Mouse (Mus musculus): ENCODE measurements around the gene Olfr643. TPM values are rescaled to one million over a fixed set of nuclear protein-coding genes. Genes with fewer than 3 reads are reported as not detected.

The Olfr643 gene
- not detected in 2 replicates for polyA plus RNA-seq (2016; fragmentation: Nextera tagmentation; extraction: Ambion mirVana)

- WGBS: 83% methylated on average over 5 of the region's 5 CpGs
- DNase-seq (ENCODE audit: low spot score): no peak
- Histone ChIP-seq H3K36me3 (no peaks in the 10 kb centered on the region), H3K27ac (no peak within 1 kb of the TSS), H3K4me3 (no peak within 1 kb of the TSS), H3K9me3 (no peaks in the 10 kb centered on the region), H3K27me3 (ENCODE audit: insufficient read depth, poor library complexity, severe bottlenecking) (no peaks in the 10 kb centered on the region), H3K4me1 (no peaks in the 10 kb centered on the region)
These were observed at the start of gene Olfr643 for GRCm38 (mm10) chr7:104137305-104137704. Gene Olfr643 (minus strand): TSS chr7:104137405.

GRCm38 (mm10) chr7:104183292-104183691, 46.1 kb upstream of the Olfr643 start, which contains the start of gene Olfr648:
Gene Olfr648 (minus strand): TSS chr7:104183392.
- no peak for DNase-seq (ENCODE audit: low spot score)
- H3K36me3 ChIP-seq: no peaks in the 10 kb centered on the region
- H3K27me3 ChIP-seq (ENCODE audit: insufficient read depth, poor library complexity, severe bottlenecking): no peaks in the 10 kb centered on the region
- 83% methylated on average over 2 of the region's 2 CpGs for WGBS
- no peak within 1 kb of the TSS for H3K27ac ChIP-seq
- no peak within 1 kb of the TSS for H3K4me3 ChIP-seq
- H3K4me1 ChIP-seq: no peaks in the 10 kb centered on the region
- H3K9me3 ChIP-seq: no peaks in the 10 kb centered on the region

DNA sequence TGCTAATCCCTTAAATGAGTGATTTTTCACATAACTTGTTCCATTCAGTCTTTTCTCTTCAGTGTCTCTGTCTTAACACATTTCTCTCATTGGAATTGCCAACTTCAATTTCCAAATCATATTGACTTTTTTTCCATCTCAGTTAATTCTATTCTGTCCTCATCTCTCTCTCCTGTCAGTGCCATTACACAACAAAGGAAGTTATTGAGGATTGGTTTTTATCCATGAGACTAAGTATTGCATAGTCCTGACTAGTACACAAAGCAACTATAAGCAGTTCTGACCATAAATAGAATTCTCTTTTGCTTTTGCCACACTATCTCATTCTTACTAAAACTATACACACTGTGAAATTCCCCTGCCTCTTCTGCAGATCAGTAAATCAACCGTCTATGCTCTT, 41.9 kb upstream of the Olfr643 start:
- Histone ChIP-seq H3K9me3 (no peaks in the 10 kb centered on the region), H3K27ac (no peak overlapping the region), H3K4me1 (no peaks in the 10 kb centered on the region), H3K27me3 (ENCODE audit: insufficient read depth, poor library complexity, severe bottlenecking) (no peaks in the 10 kb centered on the region), H3K4me3 (no peak overlapping the region), H3K36me3 (no peaks in the 10 kb centered on the region)
- WGBS: 90% methylated on average over 1 of the region's 1 CpGs
- DNase-seq (ENCODE audit: low spot score): no peak

- no peak for DNase-seq (ENCODE audit: low spot score)
- H3K4me1 ChIP-seq: no peaks in the 10 kb centered on the region
- no peak overlapping the region for H3K27ac ChIP-seq
- no peaks in the 10 kb centered on the region for H3K9me3 ChIP-seq
- WGBS: 63% methylated on average over 5 of the region's 5 CpGs
- H3K4me3 ChIP-seq: no peak overlapping the region
- H3K36me3 ChIP-seq: no peaks in the 10 kb centered on the region
- H3K27me3 ChIP-seq (ENCODE audit: insufficient read depth, poor library complexity, severe bottlenecking): no peaks in the 10 kb centered on the region
These were observed 41.3 kb upstream of the Olfr643 start for GRCm38 (mm10) chr7:104178422-104179054.

DNA sequence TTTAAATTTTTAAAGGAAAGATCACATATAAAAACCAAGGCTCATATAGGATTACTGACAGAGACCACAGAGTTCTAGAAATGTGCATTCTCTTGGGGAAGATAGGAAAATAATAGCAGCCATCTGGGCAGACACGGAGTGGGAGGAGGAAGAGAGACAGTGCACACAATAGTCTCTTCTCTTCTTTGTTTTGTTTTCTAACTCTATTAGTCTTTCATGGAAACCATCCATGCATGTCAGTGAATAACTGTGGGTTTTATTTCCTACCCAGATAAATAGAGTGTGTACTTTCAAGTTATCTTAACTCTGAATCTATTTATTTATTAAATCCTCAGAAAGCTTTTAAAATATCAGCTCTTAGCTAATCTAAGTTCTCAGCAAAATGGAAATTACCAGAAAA, 37.9 kb upstream of the Olfr643 start:
- Histone ChIP-seq H3K27me3 (ENCODE audit: insufficient read depth, poor library complexity, severe bottlenecking) (no peaks in the 10 kb centered on the region), H3K4me3 (no peak overlapping the region), H3K36me3 (no peaks in the 10 kb centered on the region), H3K9me3 (no peaks in the 10 kb centered on the region), H3K4me1 (no peaks in the 10 kb centered on the region), H3K27ac (no peak overlapping the region)
- no peak for DNase-seq (ENCODE audit: low spot score)
- 70% methylated on average over 1 of the region's 1 CpGs for WGBS

DNA sequence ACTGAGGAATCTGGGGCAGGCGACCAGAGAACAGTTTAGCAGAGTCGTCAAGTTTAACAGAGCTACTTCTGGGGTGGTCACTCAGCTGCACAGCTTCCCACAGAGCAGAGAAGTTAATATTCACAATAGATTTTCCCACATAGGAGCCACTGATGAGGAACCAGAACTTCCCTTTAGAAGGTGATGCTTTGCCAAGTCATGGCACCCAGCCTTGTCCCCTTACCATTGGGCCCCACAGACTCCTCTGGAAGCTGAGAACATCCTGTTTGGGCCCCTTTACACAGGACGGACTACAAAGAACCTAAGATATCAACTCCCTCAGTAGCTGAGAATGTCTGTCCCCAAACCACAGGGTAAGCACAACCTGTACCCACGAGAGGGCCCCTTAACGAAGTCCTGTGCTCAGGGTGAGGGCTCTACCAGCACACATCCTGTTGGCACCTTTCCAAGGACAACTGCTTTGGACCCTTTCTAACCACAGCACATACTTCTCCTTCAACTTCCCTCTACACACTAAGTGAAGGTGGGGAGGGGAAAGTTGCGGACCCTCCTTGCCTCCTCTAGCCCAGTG, 32.5 kb upstream of the Olfr643 start:
- no peak for DNase-seq (ENCODE audit: low spot score)
- H3K36me3 ChIP-seq: no peaks in the 10 kb centered on the region
- no peak overlapping the region for H3K27ac ChIP-seq
- no peaks in the 10 kb centered on the region for H3K9me3 ChIP-seq
- 71% methylated on average over 6 of the region's 6 CpGs for WGBS
- no peaks in the 10 kb centered on the region for H3K4me1 ChIP-seq
- no peaks in the 10 kb centered on the region for H3K27me3 ChIP-seq (ENCODE audit: insufficient read depth, poor library complexity, severe bottlenecking)
- no peak overlapping the region for H3K4me3 ChIP-seq

DNA sequence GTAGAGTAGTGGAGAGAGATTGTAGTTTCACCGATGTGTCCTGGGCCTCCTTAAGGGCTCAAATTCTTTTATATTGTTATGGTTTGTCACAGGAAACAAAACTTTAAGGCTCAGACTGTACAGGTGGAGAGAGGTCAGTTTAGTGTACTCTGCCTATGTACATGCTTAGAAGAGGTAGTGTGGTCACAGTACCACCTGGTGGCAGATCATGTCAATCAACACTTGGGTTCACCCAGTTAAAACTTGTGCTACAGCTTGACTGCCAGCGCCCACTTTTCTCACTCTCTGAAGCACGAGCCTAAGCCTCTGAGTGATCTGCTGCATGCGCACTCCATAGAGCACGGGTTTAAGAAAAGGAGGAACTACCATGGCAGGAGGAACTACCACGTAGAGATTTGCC, 29.9 kb upstream of the Olfr643 start:
- Histone ChIP-seq H3K4me3 (no peak overlapping the region), H3K27me3 (ENCODE audit: insufficient read depth, poor library complexity, severe bottlenecking) (no peaks in the 10 kb centered on the region), H3K36me3 (no peaks in the 10 kb centered on the region), H3K27ac (no peak overlapping the region), H3K9me3 (no peaks in the 10 kb centered on the region), H3K4me1 (no peaks in the 10 kb centered on the region)
- 76% methylated on average over 6 of the region's 6 CpGs for WGBS
- DNase-seq (ENCODE audit: low spot score): no peak

GRCm38 (mm10) chr7:104150456-104150855, 13.3 kb upstream of the Olfr643 start, which contains the start of gene Ubqlnl:
Gene Ubqlnl (minus strand): TSS chr7:104150556.
- Histone ChIP-seq H3K36me3 (no peaks in the 10 kb centered on the region), H3K9me3 (no peaks in the 10 kb centered on the region), H3K27ac (no peak within 1 kb of the TSS), H3K4me1 (no peaks in the 10 kb centered on the region), H3K27me3 (ENCODE audit: insufficient read depth, poor library complexity, severe bottlenecking) (no peaks in the 10 kb centered on the region), H3K4me3 (no peak within 1 kb of the TSS)
- 89% methylated on average over 2 of the region's 2 CpGs for WGBS
- no peak for DNase-seq (ENCODE audit: low spot score)

DNA sequence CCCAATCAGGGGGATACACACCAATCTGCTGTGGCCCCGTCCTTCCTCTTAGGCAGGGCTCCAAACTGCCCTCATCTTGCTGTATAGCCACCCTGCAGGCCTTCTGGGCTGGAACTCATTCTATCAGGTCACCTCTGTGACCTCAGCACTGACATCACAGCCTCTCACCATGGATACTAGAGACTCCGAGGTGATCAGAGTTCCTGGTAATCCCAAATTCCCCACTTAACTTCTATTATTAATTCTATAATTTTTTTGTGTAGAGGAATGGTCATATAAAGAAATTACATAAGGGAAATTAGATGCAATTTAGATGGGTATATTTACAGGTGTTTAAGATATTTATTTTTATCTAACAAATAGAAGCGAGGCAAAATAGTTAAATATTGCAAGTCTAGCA, 6.0 kb upstream of the Olfr643 start, which contains the start of gene Ubqln3:
Gene Ubqln3, minus strand, starts transcription at position 101 of the 400 bp plus-strand sequence.
- no peak for DNase-seq (ENCODE audit: low spot score)

DNA sequence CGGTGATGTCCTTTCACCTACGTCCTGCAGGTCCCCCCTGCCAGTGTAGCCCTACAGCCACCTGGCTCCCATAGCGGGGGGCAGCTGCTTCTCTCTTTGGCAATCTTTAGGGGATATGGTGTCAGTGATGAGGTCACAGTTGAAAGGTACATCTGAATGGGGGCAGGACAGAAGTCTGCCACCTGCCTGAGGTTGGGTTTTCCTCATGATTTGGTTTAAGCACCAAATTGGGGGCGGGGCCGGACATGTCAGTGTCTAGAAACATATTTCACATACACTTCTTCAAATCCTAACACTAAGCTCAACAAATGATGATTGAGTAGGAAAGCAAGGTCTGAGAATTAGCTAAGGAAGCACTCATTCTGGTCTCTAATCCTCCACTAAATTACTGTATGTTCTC, 7.5 kb downstream of the Olfr643 start, which contains the start of gene Ubqln5:
Gene Ubqln5, minus strand, starts transcription at position 101 of the 400 bp plus-strand sequence.
- H3K27me3 ChIP-seq (ENCODE audit: insufficient read depth, poor library complexity, severe bottlenecking): no peaks in the 10 kb centered on the region
- 85% methylated on average over 5 of the region's 5 CpGs for WGBS
- H3K9me3 ChIP-seq: no peaks in the 10 kb centered on the region
- H3K4me1 ChIP-seq: no peaks in the 10 kb centered on the region
- H3K36me3 ChIP-seq: no peaks in the 10 kb centered on the region
- no peak for DNase-seq (ENCODE audit: low spot score)
- no peak within 1 kb of the TSS for H3K4me3 ChIP-seq
- H3K27ac ChIP-seq: no peak within 1 kb of the TSS

More for the DNA sequence above, 6.0 kb upstream of the Olfr643 start, which contains the start of gene Ubqln3:
- WGBS: 76% methylated on average over 3 of the region's 3 CpGs
- Histone ChIP-seq H3K9me3 (no peaks in the 10 kb centered on the region), H3K4me1 (no peaks in the 10 kb centered on the region), H3K36me3 (no peaks in the 10 kb centered on the region), H3K27ac (no peak within 1 kb of the TSS), H3K27me3 (ENCODE audit: insufficient read depth, poor library complexity, severe bottlenecking) (no peaks in the 10 kb centered on the region), H3K4me3 (no peak within 1 kb of the TSS)

GRCm38 (mm10) chr7:104104757-104104972, 32.5 kb downstream of the Olfr643 start, which contains the start of gene Olfr646:
Gene Olfr646 (plus strand): TSS chr7:104104873.
- DNase-seq (ENCODE audit: low spot score): no peak
- H3K9me3 ChIP-seq: no peaks in the 10 kb centered on the region
- H3K27ac ChIP-seq: no peak within 1 kb of the TSS
- H3K36me3 ChIP-seq: no peaks in the 10 kb centered on the region
- H3K4me3 ChIP-seq: no peak within 1 kb of the TSS
- H3K27me3 ChIP-seq (ENCODE audit: insufficient read depth, poor library complexity, severe bottlenecking): no peaks in the 10 kb centered on the region
- H3K4me1 ChIP-seq: no peaks in the 10 kb centered on the region

GRCm38 (mm10) chr7:104103913-104104756, 33.1 kb downstream of the Olfr643 start:
- no peak for DNase-seq (ENCODE audit: low spot score)
- H3K36me3 ChIP-seq: no peaks in the 10 kb centered on the region
- no peaks in the 10 kb centered on the region for H3K9me3 ChIP-seq
- no peak overlapping the region for H3K4me3 ChIP-seq
- no peaks in the 10 kb centered on the region for H3K27me3 ChIP-seq (ENCODE audit: insufficient read depth, poor library complexity, severe bottlenecking)
- H3K4me1 ChIP-seq: no peaks in the 10 kb centered on the region
- 62% methylated on average over 4 of the region's 4 CpGs for WGBS
- H3K27ac ChIP-seq: no peak overlapping the region

GRCm38 (mm10) chr7:104085365-104085764, 51.8 kb downstream of the Olfr643 start, which contains the start of gene Olfr645:
Gene Olfr645 (minus strand): TSS chr7:104085465.
- Histone ChIP-seq H3K4me1 (no peaks in the 10 kb centered on the region), H3K27ac (no peak within 1 kb of the TSS), H3K4me3 (no peak within 1 kb of the TSS), H3K27me3 (ENCODE audit: insufficient read depth, poor library complexity, severe bottlenecking) (no peaks in the 10 kb centered on the region), H3K36me3 (no peaks in the 10 kb centered on the region), H3K9me3 (no peaks in the 10 kb centered on the region)
- no peak for DNase-seq (ENCODE audit: low spot score)
- WGBS: 60% methylated on average over 1 of the region's 1 CpGs
